Mouse (Mus musculus): ENCODE measurements around the gene Tmem151b.

GRCm38 (mm10) chr17:45545278-45545961 is 4.1 kb downstream of the Tmem151b start:
- no peak for TF ChIP-seq CTCF (IDR thresholded peaks at IDR 0.05; ENCODE audit: extremely low read depth, insufficient read depth, low read length)
- no peak for TF ChIP-seq POLR2A (IDR thresholded peaks at IDR 0.05; ENCODE audit: extremely low read depth, insufficient read depth, low read length)
